Mouse (Mus musculus) adrenal gland, adult 8-10 months (tissue): ENCODE measurements at regions not wholly inside any gene's neighbourhood (a gene's known extent, or its start where the extent isn't known, plus 50 kb on each side); places are given as distances from the start of the nearest gene placed in this dataset.

Source experiments
- DNase-seq: peaks from one replicate; pipeline ENCODE4 v3.0.0; 2022

GRCm38 (mm10) chr12:5547698-5548097, 172.2 kb upstream of the Klhl29 start:
- DNase-seq, result no peak

GRCm38 (mm10) chr12:5542701-5543100, 167.2 kb upstream of the Klhl29 start:
- DNase-seq, result no peak

GRCm38 (mm10) chr12:5496299-5496698, 120.8 kb upstream of the Klhl29 start:
- no peak for DNase-seq

- no peak for DNase-seq
Observed at GRCm38 (mm10) chr12:5494657-5495512, 119.4 kb upstream of the Klhl29 start.

GRCm38 (mm10) chr12:5464250-5464899, 88.9 kb upstream of the Klhl29 start:
- DNase-seq, result no peak

- DNase-seq, result no peak
Observed at GRCm38 (mm10) chr12:5453157-5453556, 77.7 kb upstream of the Klhl29 start.

GRCm38 (mm10) chr12:5443730-5444129, 68.2 kb upstream of the Klhl29 start:
- DNase-seq, result no peak

GRCm38 (mm10) chr12:5443091-5443531, 67.6 kb upstream of the Klhl29 start:
- no peak for DNase-seq

- no peak for DNase-seq
Observed at GRCm38 (mm10) chr12:5442679-5443078, 67.2 kb upstream of the Klhl29 start.

GRCm38 (mm10) chr12:5440482-5440881, 65.0 kb upstream of the Klhl29 start:
- no peak for DNase-seq

GRCm38 (mm10) chr12:5435876-5436275, 60.4 kb upstream of the Klhl29 start:
- DNase-seq, result no peak

GRCm38 (mm10) chr12:5434060-5434459, 58.6 kb upstream of the Klhl29 start:
- DNase-seq, result no peak

GRCm38 (mm10) chr12:5432688-5433087, 57.2 kb upstream of the Klhl29 start:
- no peak for DNase-seq

GRCm38 (mm10) chr12:5428733-5429132, 53.3 kb upstream of the Klhl29 start:
- no peak for DNase-seq
